Mouse (Mus musculus) 3T3-L1 (cell line): ENCODE results near the gene Gstm6.
"Not testable (repeated sequence)": the region's sequence is repeated elsewhere in the genome, so short reads cannot be mapped to it uniquely, and the experiment has no call there.

ENCODE experiments used
- DNase-seq: peaks from one replicate; pipeline ENCODE4 v3.0.0-alpha.2; 2015; ENCODE audit warnings: low read depth, low spot score

Gene Gstm6

GRCm38 (mm10) chr3:107943239-107943990, at the start of gene Gstm6:
TSS of gene Gstm6 (minus strand) at chr3:107943749.
- DNase-seq, result no peak

DNA sequence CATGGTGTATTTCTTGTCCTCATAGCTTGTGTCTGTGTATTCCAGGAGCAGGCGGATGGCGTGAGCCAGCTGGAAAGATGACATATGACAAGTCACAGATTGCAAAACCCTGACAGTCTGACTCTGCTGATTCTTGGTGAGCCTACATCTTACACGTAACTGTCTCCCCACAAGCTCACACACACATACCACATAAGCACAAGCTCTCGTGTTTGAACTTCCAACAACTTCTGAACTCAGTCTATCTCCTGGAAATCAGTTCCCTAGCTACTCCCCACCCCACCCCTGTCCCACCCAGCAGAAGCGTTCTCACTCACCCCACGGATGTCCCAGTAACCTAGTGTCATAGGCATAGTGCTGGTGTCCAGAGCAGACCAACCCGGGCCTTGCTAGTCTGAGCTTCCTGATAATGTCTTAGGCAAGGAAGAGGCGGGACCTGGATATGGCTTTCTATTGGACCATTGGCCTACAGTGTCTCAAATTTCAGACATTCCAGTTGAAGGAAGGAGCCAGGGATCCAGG, 42.6 kb upstream of the Gstm6 start, which contains the start of gene Gstm2:
TSS of gene Gstm2 (minus strand) at position 413 of the 522 bp plus-strand sequence.
- DNase-seq, result peak; percentile 95

- not testable (repeated sequence) for DNase-seq
These were observed 41.6 kb upstream of the Gstm6 start for GRCm38 (mm10) chr3:107985141-107985540.

DNA sequence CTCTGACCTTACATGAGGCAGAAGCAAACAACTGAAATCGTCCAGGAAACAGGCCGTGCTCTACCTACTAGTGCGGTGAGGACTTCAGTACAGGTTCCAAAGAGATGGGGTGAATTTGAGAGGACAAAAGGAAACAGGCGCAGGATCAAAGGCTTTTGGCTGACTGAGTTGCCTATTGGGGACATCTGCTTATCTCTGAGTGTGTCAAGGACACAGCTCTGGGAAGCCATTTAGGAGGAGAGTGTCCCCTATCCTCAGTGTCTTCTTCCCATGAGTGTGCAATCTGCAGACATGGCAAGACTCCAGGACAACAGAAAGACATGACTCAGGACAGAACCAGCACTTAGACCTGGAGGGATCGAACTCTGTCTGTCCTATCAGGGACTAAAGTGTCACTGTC, 40.9 kb upstream of the Gstm6 start:
- DNase-seq, result no peak

DNA sequence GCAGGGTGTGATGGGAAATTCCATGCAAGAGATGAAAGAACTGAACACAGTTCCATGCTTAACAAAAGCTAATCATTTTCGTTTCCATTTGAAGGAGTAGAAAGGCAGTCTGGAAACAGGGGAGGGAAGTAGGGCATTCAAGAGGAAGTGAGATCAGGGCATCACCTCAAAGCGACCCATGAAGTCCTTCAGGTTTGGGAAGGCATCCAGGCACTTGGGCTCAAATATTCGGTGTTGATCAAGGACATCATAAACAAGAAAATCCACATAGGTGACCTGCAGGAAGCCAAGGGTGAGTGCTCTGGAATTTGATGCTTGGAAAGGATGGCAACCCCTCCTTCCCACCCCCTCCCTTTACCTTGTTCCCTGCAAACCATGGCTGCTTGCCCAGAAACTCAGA, 40.2 kb upstream of the Gstm6 start:
- no peak for DNase-seq

DNA sequence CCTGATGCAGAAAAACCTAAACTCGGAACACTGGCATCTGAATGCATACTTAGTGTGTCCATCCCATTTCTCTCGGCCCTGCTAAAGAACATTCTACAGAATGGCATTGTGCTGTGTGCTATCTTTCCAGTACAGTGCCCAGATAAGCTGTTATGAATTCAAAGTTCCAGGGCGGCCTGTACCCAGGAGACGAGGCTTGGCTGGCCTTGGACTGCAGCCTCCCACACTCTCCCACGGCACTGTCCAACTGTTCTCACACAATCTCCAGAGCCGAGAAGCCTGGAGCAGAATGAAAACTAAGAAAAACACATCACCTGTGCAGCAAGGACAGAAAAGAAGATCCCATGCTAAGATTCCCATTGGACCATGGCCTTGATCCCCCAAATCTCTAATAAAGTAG, 39.2 kb upstream of the Gstm6 start:
- DNase-seq, result no peak

GRCm38 (mm10) chr3:107981261-107981660, 37.7 kb upstream of the Gstm6 start:
- peak; percentile 27 for DNase-seq

GRCm38 (mm10) chr3:107977691-107978090, 34.1 kb upstream of the Gstm6 start:
- DNase-seq, result no peak

- no peak for DNase-seq
These were observed 30.7 kb upstream of the Gstm6 start for GRCm38 (mm10) chr3:107974237-107974636.

- DNase-seq, result no peak
These were observed 28.5 kb upstream of the Gstm6 start for GRCm38 (mm10) chr3:107972070-107972469.

GRCm38 (mm10) chr3:107971101-107971500, 27.6 kb upstream of the Gstm6 start:
- not testable (repeated sequence) for DNase-seq

DNA sequence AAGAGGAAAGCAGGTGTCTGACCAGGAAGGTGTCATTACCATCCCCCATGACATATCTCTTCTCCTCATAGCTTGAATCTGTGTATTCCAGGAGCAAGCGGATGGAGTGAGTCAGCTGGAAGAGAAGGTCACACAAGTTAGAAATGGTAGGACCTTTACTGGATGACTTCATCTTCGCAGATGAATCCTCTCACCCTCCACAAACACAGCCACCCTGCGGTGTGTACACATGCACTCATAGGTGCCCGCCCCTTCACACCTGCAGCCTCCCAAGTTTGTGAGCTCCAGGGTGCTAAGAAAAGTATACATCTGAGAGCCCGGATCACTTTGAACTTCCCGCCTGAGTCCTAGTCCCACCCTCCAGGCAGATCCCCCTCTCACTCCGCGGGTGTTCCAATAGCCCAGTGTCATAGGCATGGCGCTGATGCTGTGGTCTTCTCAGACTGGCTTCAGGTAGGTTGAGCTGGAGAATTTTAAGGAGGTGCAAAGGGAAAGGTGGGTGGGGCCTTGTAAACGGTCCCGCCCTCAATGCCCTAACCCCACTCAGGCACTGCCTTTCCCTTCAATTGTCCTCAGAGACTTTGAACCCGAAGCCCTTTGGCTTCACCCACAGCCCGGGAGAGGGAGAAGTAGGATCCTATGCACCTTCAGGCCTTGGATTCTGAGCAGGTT, 25.3 kb upstream of the Gstm6 start, which contains the start of gene Gstm3:
TSS of gene Gstm3 (minus strand) at position 560 of the 672 bp plus-strand sequence.
- DNase-seq, result no peak

GRCm38 (mm10) chr3:107966631-107967030, 23.1 kb upstream of the Gstm6 start:
- DNase-seq, result no peak

DNA sequence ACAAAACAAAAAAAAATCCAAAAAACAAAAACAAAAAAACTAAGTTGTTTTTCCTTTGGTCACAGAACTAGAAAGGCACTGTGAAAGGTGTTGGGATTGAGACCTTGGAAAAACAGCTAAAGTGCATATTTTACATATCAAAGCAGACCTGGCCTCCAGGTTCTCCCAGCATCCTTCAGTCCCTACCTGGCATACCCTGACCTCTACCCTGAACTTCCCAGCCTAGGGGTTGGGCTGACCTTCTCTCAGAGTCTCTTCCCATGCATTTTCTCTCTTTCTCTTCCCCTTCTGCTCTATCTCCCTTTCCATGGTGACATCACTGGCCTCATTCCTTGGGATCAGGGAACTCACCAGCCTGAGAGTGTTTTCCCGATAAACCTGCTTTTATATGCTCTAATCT, 22.0 kb upstream of the Gstm6 start:
- no peak for DNase-seq

DNA sequence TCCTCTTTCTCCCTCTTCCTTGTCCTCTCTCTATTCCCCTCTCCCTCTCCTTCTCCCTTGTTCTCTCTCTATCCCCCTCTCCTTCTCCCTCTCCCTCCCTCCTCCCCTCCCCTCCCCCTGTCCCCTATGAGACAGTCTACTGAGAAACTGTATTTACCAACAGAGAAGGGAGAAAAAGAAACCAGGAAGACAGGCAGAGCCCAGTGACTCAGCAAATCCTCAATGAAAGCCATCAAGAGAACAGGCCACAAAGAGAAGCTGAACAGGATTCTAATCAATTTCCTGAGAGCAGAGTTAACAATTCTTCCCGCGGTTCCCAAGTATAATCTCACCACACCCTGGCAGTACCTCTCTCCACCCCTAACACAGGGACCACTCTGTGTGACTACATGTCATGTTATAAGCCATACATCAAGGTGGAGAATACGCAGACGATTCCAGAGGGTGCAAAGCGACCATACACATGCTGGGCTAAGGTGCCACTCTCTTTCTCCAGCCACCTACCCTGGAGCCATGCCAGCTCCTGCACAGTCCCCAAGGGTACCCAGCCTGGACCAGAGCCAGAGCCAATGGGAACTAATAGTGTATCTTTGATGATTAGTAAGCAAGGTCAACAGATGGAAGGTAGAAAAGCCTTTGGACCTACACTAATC, 21.2 kb upstream of the Gstm6 start:
- DNase-seq, result peak; percentile 59

DNA sequence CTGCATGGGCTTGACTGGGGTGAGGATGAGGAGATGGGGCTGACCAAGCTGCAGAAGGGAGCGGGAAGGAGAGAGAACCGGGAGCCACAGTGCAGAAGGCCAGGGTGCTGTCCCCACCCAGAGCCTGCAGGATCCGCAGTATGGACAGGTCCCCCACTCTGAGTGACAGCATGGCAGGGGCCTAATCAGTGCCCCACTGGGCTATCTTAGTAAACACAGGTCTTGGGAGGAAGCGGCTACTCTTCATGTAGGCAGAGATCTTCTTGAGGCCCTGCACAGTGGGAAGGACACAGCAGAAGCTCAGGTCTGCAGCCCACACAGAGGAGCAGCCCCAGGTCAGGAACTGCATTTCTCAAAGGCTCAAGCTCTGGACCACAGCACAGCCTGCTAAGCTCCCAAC, 20.5 kb upstream of the Gstm6 start:
- DNase-seq, result no peak

- not testable (repeated sequence) for DNase-seq
These were observed 11.7 kb upstream of the Gstm6 start for GRCm38 (mm10) chr3:107955260-107955659.

DNA sequence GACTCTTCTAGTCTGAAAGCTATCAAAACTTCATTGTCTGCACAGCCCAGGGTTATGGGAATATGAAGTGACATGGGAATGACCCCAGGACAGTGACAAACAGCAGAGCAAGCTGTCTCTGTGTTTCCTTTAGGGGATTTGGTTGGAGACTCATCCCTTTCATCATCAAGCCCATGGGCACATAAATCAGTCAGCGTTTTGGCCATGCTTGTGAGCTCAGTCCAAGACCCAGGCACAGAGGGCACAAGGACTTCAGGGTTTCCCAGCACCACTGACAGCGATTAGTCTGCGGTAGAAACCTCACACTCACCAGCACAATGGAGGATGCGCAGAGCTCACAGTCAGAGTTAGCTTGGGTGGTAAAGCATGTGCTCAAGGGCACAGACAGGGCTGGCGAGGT, 10.4 kb upstream of the Gstm6 start:
- DNase-seq, result no peak

DNA sequence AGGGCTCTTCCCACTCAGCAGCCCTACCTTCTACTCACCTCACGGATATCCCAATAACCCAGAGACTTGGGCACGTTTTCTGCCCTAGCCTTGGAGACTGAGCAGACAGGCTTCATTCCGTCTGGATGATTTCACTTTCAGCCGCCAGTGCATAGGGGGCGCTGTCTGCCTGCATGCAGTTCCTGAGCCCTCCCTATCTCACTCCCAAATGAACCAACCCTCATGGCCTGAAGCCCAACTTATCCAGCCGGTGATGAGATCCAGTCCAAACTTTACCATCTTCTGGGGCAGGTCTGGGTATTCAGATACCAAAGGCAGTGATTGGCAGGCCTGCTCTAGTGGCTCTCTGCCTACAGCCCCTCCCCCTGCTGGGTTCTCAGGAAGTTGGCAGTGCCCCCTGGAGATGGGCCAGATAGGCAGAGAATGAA, 9.8 kb upstream of the Gstm6 start:
- peak; percentile 74 for DNase-seq

GRCm38 (mm10) chr3:107950531-107950930, 7.0 kb upstream of the Gstm6 start:
- DNase-seq, result no peak

GRCm38 (mm10) chr3:107949461-107949860, 5.9 kb upstream of the Gstm6 start:
- DNase-seq, result not testable (repeated sequence)

DNA sequence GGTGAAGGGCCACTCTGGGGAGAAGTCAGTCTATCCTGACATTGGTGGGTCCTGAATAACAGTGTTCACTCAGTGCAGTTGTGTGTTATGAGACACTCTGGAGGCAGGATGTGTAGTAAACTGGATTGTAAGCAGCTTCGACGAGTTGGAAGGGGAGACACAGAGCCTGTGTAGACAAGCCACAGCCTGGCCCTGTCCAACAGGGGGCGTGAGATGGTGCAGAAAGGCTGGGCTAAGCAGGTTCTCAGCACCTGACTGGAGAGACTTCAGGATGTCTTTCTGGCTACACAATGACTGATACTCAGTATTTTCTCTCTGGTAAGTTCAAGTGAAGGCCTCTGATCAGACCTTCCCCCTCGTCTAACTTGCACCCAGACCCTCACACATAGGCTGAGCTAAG, 2.2 kb upstream of the Gstm6 start:
- no peak for DNase-seq
